Mouse (Mus musculus) stomach, postnatal 0 days (tissue): ENCODE results near the gene Card9.

Experiments used
- CTCF ChIP-seq: IDR thresholded peaks from 2 replicates; pipeline ENCODE4 v1.5.1; 2016; ENCODE audit warnings: antibody characterized with exemption, low read depth, mild to moderate bottlenecking, moderate library complexity
- EP300 ChIP-seq: optimal IDR thresholded peaks from 2 replicates; pipeline ENCODE3; 2016; ENCODE audit warnings: antibody characterized with exemption

GRCm38 (mm10) chr2:26402265-26402664 is 41.5 kb upstream of the Card9 start:
- TF ChIP-seq CTCF (no peak), EP300 (no peak)
